Mouse (Mus musculus) liver, adult 2 months (tissue): ENCODE measurements around the gene Cacna2d3.

ENCODE experiments used
- CTCF ChIP-seq: fragments of 200-500 bp; IDR thresholded peaks from 2 replicates; pipeline ENCODE4 v1.5.1; 2011; ENCODE audit warnings: low read depth, low read length, control low read depth
- POLR2A ChIP-seq: fragments of 200-500 bp; IDR thresholded peaks from 2 replicates; pipeline ENCODE4 v1.6.1; 2011; ENCODE audit warnings: low read length, control low read depth; ENCODE audit not compliant: insufficient read depth; ENCODE audit errors: extremely low read depth

- TF ChIP-seq CTCF, result no peak
- TF ChIP-seq POLR2A, result no peak
Observed at GRCm38 (mm10) chr14:29769486-29769885, 47.8 kb upstream of the Cacna2d3 start.
